Mouse (Mus musculus): ENCODE results near the gene Sult5a1.

- no peak for TF ChIP-seq POLR2A (IDR thresholded peaks at IDR 0.05; ENCODE audit: extremely low read depth, insufficient read depth, low read length)
- no peak for TF ChIP-seq CTCF (IDR thresholded peaks at IDR 0.05; ENCODE audit: low read depth, low read length)
Observed at GRCm38 (mm10) chr8:123141741-123142462, 16.2 kb downstream of the Sult5a1 start.

All from liver, adult 2 months (tissue).